Mouse (Mus musculus): ENCODE data around the gene Them4.

Gene Them4

DNA sequence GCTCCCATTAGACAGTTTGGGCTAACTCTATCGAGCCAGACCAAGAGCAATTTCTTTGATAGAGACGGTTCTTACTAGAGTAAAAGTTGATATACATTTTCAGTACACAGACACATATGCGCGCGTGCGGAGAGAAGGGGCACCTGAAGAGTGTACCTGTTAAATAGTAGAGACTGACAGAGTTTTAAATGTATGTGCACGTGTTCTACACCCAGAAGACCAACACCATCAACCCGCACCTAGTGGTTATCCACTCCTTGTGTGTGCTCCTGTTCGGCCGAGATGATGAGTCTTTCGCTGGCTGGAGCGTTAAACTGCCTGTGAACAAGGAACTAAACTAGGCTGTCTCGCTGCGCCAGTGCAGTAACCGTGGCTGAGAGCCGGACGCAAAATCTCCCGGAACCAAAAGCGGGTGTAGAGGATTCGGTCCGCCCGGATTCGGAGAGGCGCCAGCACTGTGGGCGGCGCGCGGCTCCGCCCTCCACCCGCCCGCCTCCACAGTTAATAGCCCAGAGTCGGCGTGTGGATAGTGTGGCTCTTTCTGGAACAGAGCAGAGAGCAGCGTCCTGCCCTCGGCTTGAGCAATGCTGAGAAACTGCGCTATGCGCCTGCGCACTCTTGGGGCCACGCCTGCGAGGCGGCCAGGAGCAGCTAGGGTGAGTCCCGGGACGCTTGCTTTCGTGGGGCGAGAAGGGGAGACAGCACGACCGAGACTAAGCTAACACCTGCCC lies at the start of gene Them4:
Gene Them4 (plus strand): TSS at position 457 of the 731 bp plus-strand sequence.
- 1% methylated on average over 47 of the region's 47 CpGs for WGBS

DNA sequence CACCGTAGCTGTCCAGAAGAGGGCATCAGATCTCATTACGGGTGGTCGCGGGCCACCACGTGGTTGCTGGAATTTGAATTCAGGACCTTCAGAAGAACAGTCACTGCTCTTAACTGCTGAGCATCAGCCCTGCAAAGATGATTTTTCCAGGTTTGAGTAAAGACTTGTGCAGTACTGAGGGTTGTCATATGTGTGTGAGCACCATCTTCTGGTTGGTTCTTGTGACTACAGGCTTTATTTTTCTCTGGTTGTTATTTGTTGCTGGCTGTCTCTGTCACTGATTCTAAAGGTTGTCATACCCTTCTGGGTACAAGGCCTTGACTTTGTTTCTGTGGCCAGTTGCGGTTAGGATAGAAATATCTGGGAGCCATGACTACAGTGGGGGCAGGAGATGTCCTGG lies 49.3 kb upstream of the Them4 start:
- 42% methylated on average over 6 of the region's 6 CpGs for WGBS

DNA sequence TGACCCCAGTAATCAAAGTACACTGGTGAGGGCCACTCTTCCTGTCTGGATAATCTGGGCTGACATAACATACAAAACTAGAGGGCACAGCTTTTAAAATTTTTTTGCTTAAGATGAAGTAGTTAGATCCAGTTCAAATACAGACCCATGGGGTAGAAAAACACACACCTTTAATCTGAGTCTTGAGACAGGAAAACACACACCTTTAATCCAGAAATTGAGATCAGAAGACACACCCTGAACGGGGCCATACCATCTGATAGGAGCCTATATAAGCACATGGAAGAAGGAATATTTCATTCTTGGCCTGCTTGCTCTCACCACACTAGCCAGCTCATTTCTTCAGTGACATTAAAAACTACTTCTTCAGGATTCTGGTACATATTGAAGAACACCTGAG lies 46.2 kb upstream of the Them4 start, which contains the start of gene Gm4778:
Gene Gm4778 (plus strand): TSS at position 301 of the 400 bp plus-strand sequence.
- 95% methylated on average over 1 of the region's 1 CpGs for WGBS

DNA sequence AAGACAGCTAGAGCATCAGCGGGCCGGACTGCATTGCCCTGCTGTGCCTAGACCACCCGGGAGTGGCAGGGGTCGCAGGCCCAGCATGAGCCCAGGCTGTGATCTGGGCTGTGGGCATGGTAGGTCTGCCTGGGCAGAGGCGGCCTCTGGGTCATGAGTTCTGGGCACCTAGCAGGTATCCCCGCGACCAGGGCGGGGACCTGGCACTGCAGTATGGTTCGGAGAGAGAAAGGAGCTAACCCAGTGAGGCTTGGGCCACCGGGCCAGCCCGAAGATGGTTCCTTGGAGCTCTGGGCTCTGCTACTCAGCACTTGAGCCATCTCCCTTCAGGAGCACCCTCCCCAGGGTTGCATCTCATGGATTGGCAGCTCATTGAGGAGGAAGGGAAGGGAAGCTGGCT lies 33.9 kb upstream of the Them4 start:
- 90% methylated on average over 11 of the region's 11 CpGs for WGBS

DNA sequence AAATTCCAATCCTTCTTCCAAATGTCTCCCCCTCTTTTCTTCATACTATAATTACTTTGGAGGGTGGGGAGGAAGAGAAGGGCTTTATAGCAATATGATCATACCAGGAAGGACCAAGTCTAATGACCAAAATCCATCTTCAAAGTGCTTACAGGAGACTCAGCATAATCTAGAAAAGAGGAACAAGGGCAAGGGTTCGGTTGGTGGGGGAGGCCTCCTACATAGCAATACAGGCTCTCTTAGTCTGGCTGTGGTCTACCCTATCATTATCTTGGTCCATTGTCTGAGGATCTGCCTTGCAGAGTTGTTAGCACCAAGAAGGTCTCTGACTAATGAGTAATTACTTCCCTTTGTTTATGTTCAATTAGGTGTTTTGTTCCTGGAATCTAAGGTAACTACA lies 4.4 kb upstream of the Them4 start:
- WGBS, result 66% methylated on average over 1 of the region's 1 CpGs

DNA sequence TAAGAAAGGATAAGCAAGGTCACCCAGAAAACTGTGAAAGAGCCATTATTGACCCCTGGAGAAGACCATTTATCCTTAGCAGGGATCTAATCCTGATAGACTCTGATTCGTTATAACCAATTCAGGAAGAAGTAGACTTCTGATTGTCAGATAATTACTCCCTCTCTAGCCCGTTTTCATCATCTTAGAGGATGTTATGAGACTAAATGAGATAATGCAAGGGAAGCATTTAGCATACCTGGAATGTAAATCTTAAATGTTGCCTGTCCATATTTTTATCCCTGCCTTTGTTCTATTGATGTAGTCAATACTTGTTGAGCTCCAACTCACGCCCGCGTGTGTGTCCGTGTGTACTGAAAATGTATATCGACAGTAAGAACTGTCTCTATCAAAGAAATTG lies 602 bp downstream of the Them4 start:
- 19% methylated on average over 7 of the region's 7 CpGs for WGBS

DNA sequence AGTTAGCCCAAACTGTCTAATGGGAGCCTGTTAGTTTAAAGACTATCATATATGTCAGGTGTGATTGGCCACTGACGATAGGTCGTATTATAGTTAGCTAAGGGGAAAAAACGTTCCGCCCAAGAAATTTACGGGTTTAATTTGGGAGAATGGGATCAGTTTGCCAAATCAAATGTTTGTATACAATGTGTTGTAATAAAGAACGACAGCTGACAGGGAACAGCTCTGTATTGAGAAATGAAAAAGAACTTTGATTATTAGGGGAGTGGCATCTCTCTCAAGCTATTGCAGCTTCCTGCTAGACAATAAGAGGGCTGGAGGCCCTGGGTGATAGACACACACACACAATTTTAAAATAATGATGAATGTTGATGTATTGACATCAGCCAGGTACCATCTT lies 1.0 kb downstream of the Them4 start:
- 49% methylated on average over 6 of the region's 6 CpGs for WGBS

DNA sequence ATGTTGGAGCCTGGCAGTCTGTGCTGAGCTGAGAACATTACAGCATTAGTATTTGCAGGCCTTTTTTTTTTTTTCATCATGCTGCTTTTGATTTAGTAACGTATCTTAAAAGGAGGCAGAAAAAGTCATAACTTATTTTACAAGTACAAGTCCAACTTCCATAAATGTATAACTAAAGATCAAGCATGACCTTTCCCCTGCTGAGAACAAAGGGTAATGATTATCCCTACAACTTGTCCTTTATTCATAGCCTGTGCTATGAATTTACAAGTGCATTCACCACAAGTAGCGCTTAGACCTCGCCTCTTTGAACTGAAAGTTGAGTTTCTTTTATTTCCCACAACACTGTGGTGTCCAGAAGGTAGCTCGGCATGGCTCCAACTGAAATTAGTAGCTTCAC lies 1.5 kb downstream of the Them4 start:
- WGBS, result 69% methylated on average over 4 of the region's 4 CpGs

DNA sequence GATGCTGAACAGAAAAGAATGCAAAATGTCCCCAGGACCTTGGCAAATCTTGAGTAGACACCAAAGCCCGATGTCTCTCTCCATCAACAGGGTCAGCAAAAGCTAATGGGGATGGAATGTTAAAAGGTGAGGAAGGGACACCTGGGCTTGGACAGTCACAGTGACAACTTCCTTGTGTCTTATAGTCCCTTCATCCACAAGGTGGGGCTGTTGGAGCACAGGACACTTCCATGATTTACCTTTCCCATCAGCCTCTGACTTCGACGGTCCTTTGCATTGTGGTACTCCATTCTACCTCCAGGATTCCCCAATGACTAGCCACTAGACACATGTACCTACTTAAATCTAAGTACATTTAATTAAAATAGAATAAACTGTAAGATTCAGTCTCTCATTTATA lies 18.8 kb downstream of the Them4 start:
- 79% methylated on average over 3 of the region's 3 CpGs for WGBS

DNA sequence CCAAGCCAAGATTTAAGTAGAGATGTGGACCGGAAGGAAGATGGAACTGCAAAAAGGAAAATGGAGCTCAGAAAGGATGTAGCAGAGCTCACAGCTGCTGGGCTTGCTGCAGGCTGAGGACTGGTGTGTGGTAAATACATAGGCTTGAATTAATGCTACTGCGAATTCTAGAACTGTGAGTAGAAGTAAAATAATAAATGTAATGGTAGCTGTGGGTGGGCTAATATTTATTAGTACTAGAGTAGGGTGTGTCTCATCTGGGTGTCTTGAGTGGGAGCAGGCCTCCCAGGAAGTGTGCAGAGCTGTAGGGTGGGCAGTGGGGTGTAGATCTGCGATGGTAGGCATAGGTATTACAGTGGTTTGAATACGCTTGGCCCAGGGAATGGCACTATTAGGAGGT lies 24.6 kb downstream of the Them4 start:
- 91% methylated on average over 4 of the region's 4 CpGs for WGBS

DNA sequence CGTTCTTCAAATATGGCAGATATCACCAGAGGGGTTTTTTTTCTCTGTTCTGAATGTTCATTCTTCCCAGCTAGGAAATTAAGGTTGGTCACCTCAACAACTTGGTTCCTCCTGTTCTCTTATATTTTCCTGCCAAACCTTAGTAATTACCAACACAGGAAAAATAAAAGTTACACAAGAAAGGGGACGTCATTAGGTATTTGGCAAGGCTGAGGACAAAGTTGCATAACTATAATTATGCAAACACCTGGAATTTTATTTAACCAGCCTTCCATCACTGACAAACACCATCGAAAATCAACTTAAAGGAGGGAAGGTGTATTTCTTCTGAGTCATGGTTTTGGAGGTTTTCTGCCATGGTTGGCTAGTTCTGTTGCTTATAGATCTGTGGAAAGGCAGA lies 28.6 kb downstream of the Them4 start:
- WGBS, result 89% methylated on average over 3 of the region's 3 CpGs

DNA sequence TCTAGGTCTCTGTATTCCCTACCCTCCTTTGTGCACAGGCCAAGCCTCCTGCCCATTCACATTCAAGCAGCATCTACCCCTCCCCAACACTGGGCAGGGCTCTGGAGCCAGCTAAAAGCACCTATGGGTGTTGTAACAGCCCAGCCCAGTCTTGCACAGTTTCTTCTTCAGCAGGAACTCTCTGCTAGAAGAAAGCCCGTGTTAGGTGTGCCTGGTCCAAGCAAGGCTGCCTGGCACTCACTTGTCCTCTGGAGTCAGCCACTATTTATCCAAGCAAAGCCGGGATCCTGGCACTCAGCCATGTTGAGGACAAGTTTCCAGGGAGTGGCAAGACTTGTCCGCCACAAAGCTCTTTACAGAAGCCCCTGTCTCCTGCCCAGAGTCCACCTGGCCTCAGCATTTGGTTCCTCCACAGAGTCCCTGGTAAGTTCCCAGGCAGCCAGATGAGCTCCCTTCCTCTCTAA lies 32.1 kb downstream of the Them4 start, which contains the start of gene Them5:
Gene Them5 (plus strand): TSS at position 141 of the 464 bp plus-strand sequence.
- WGBS, result 52% methylated on average over 3 of the region's 3 CpGs

DNA sequence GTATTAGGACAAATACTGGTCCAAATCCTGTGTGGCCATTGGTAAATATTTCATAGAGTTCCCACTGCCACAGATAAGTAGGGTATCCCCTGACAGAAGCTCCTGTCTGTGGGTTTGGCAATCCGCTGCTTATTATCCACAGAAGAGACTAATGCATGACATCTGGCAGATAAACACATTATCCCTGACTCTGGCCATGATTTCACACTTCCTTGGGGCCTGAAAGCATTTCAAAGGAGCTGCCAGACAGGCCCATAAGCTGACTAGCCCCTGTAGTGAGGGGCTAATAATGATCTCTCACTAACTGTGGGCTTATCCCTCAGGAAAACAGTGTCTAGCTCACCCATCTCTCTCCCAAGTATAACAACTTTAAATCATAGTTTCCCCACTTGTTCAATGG lies 32.7 kb downstream of the Them4 start:
- 84% methylated on average over 1 of the region's 1 CpGs for WGBS

DNA sequence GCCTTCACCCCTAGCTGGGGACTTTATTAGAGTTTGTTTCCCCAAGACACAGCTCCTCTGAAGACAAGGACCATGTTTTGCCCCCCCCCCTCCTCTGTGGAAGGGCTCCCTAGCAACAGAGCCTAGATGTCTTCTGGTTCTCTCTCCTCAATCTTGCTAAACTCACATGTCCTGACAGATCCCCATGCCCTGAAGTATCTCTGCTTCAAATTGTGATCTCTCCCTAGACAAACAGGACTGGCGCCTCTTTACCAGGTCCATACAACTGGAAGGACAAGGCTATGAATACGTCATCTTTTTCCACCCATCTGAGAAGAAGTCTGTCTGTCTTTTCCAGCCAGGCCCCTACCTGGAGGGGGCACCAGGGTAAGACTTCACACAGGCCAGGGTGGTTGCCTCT lies 34.3 kb downstream of the Them4 start:
- WGBS, result 92% methylated on average over 2 of the region's 2 CpGs

DNA sequence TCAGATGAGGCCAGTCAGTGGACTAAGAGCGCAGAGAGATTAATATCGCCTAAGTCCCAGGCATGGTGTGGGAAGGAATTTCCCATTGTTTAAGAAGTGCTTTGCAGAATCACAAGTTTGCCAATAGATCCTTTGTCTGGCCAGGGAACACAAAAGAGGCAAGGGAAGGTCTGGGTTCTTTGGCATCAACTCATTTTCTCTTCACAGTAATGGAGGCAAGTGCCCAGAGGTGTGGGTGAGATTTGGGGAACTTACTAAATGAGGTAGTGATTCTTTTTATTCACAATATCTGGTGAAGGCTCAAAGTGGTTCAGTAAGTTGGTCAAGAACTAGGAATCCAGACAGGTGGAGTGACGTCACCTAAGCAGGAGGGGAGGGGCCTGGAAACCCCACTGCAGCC lies 35.0 kb downstream of the Them4 start:
- WGBS, result 73% methylated on average over 3 of the region's 3 CpGs

DNA sequence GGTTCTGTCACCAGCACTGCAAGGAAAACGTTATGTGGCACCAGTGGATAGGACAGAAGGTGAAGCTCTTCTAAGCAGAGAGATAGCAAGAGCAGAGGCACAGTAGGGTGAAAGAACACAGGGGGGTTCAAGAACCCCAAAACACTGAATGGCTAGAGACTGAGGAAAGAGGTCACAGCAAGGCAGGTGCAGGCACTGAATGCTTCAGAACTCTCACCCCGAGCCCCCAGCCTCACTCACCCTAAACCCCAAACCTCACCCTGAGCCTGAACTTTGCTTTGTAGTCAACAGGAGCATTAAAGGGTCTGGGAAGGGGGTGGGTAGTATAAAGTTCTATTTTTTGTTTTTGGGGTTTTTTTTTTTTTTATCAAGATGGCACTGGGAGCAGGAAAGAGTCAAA lies 38.3 kb downstream of the Them4 start:
- 80% methylated on average over 2 of the region's 2 CpGs for WGBS

DNA sequence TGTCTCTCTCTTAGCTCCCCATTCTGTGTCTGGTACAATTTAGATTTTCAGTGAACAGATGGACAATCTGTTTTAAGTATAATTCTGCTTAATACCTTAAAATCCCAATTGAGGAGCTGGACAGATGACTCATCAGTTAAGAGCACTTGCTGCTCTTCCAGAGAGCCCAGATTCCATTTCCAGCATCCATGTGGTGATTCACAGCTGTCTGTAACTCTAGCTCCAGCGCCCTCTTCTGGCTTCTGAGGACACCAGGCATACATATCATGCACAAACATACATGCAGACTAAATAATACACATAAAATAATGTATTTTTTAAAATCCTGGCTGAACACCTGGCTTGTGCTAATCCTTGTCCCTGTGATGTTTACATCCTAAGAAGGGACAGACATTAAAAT lies 50.9 kb downstream of the Them4 start:
- WGBS, result 2% methylated on average over 1 of the region's 1 CpGs

DNA sequence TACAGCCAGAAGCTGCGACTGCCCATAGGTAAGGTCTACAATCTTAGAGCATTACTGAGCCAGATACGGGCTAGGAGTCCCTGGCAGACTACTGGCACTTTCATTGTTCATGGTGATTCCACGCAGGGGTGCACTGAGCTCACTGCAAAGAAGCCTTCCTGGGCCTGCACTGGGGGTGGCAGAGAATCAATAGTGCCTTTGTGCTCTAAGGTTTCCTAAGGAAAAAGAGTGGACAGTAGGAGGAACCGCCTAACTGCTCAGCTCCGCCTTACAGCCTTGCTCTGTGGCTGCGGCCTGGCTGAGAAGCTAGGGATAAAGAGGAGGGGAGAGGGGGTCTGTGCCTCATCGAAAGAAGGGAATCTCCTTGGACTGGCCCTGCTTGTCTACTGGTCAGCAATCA lies 52.2 kb downstream of the Them4 start, which contains the start of gene C2cd4d:
Gene C2cd4d (plus strand): TSS at position 301 of the 400 bp plus-strand sequence.
- 71% methylated on average over 7 of the region's 7 CpGs for WGBS

DNA sequence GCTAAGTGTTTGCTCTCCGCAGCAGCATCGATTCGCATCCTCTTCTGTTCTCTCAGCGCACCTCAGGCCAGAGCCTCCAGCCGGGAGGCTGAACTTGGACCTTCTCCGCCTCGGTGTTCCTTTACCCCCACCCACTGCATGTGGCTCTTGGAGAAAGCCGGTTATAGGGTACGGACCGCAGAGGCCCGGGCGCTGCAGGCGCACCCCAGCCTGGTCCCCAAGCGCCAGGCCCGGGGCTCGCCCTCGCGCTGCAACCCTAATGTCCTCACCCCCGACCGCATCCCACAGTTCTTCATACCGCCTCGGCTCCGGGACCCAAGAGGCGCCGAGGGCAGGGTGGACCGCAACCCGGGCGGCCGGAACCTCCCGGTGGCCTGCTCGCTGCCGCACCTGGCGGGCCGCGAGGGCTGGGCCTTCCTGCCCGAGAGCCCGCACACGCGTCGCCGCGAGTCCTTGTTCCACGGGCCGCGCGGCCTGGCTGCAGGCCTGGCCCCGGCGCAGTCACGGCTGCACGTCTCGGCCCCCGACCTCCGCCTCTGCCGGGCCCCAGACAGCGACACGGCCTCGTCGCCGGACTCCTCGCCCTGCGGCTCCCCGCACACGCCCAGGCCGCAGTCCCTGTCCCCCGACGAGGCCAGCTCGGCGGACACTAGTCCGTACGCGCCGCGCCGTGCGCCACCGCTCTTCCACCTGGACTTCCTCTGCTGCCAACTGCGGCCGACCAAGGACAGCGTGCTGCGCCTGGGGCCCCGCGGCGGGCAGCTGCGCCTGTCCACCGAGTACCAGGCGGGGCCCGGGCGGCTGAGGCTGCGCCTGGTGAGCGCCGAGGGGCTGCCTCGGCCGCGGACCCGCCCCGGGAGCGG lies 53.6 kb downstream of the Them4 start:
- WGBS, result 9% methylated on average over 97 of the region's 97 CpGs

DNA sequence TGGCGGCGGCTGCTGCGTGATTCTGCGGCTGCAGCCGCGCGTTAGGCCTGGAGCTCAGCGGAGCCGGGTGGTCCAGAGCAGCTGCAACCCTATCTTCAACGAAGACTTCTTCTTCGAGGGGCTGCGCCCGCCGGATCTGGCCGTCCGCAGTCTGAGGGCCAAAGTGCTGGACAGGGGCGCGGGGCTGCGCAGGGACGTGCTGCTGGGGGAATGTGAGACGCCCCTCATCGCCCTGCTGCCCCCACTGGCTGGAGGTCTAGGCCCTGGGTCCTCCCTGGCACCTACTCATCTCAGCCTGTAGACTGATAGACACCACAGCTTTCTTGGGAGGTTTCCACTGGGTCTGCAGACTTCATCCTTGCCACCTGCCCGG lies 54.3 kb downstream of the Them4 start:
- 10% methylated on average over 23 of the region's 23 CpGs for WGBS

DNA sequence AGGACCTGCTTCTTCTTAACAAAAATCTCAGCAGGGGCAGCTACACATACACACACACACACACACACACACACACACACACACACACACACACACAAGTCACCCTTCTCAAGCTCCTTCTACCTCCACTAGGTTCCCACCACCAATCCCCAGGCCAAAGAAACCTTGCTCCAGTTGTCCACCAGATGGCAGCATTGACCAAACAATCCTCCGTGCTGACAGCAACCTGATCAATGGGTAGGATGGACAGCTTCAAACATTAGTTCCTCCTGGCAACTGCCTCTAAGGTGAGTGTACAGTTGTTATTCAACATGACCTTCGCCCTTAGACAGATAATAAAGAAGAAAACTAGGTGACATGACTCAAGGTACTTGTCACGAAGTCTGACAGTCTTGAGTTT lies 56.9 kb downstream of the Them4 start:
- WGBS, result 10% methylated on average over 3 of the region's 3 CpGs

DNA sequence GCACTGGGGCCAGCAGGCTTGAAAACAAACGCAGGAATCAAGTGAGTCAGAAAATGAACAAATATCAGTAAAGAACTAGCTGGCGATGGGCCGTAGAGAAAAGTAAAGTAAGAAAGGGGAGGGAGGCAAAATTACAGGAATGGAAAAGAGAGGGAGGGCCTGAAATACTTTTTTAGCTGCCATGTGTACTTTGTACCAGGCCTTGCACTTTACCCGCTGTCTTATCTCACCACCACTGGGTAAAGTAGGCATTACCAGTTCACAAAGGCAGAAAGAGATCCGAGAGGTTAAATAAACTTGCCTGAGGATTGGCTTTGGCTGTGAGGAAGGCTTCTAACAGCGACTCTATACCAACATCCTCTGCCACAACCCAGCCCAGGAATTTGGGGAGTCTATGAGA lies 57.6 kb downstream of the Them4 start:
- WGBS, result 90% methylated on average over 6 of the region's 6 CpGs

DNA sequence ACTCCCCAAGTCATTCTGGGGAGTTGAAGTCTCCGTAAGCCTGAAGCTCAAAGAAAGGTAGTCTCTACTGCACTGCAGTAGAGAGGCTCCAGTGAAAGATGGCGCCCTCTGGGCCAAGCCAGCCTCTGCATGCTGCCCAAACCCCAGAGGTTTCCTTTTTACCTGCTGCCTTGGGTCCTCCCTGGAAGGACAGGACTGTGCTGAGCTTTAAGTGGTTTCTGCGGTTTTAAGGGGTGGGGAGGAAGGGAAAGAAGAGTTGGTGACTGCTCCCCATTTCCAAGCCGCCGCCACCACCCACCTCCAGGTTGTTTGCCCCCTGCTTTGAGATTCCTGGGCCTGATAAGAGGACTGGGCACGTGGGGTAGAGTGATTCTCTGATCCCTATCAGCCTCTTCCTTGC lies 58.7 kb downstream of the Them4 start:
- WGBS, result 79% methylated on average over 6 of the region's 6 CpGs
